Mouse (Mus musculus) olfactory bulb, adult 2 months (tissue): ENCODE results near the gene Slf2.

Experiments used
- CTCF ChIP-seq: fragments of 200-500 bp; IDR thresholded peaks from 2 replicates; pipeline ENCODE4 v1.5.1; 2012; ENCODE audit warnings: low read depth, mild to moderate bottlenecking, low read length, moderate library complexity; ENCODE audit not compliant: insufficient read depth
- POLR2A ChIP-seq: fragments of 200-500 bp; IDR thresholded peaks from 2 replicates; pipeline ENCODE4 v1.6.1; 2012; ENCODE audit warnings: mild to moderate bottlenecking, low read depth, low read length, moderate library complexity; ENCODE audit not compliant: insufficient read depth

DNA sequence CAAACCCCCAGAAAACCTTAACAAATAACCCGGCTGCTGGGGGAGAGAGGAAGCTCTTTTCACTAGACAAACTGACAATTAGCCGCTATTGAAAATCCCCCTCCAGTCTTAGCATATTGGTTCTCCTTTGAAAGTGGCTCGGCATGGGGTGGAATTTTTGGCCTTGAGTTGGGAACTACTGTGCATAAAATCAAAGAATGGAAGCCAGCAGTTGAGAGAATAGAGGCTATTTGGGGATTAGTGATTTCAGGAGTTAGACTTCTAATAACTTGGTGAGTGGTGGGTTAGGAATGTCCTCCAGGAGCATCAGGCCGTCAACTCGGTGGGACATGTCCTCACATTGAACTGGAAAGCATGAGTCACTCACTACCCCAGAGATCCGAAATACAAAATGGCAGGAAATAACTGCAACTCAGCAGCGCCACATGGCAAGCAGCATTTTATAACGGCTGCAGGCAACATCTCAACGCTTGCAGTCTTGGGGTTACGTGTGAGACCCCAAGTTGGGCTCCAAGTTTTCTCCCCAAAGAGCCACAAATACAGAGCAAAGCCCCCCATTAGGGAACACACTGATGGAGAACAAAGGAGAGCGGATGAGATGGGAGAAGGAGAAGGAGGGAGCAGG is 22.0 kb upstream of the Slf2 start:
- TF ChIP-seq CTCF (no peak), POLR2A (no peak)
